Mouse (Mus musculus) MEL-GATA-1-ER (cell line): ENCODE results near the gene Gm17555.
A peak's percentile ranks its signal among the peaks of the same experiment; 100 is the strongest.
"Not testable (repeated sequence)": the region's sequence is repeated elsewhere in the genome, so short reads cannot be mapped to it uniquely, and the experiment has no call there.

ENCODE experiments used
- DNase-seq: peaks from one replicate; pipeline ENCODE4 v3.0.0-alpha.2; 2012; ENCODE audit warnings: low read depth; ENCODE audit errors: extremely low read depth

Gene Gm17555

DNA sequence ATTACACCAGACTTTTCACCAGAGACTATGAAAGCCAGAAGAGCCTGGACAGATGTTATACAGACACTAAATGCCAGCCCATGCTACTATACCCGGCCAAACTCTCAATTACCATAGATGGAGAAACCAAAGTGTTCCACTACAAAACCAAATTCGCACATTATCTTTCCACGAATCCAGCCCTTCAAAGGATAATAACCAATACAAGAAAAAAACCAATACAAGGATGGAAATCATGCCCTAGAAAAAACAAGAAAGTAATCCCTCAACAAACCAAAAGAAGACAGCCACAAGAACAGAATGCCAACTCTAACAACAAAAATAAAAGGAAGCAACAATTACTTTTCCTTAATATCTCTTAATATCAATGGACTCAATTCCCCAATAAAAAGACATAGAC is at the start of gene Gm17555:
Gene Gm17555, plus strand, starts transcription at position 301 of the 400 bp plus-strand sequence.
- DNase-seq, result not testable (repeated sequence)

- peak; percentile 11 for DNase-seq
Measured at GRCm38 (mm10) chr2:126165277-126166018, 49.5 kb upstream of the Gm17555 start.

- DNase-seq, result no peak
Measured at GRCm38 (mm10) chr2:126166335-126166734, 48.6 kb upstream of the Gm17555 start.

GRCm38 (mm10) chr2:126166848-126167617 is 47.9 kb upstream of the Gm17555 start:
- DNase-seq, result no peak

DNA sequence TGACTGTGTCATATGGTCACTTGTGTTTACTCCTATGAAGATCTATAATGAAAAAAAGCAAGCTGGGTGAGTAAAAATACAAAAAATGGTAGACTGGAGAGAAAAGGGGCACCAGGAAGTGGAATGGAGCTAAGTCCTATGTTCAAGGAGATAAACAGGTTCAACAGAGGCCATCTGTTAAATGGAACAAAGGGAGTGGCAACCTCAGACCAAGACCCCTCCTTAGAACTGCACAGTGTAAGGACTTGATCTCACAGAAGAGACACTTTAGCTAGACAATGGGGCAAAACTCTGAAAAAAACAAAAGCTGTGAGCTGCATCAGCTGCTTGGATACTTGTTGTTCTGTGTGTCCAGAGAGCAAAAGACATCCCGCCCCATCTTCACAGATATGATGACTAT is 43.5 kb upstream of the Gm17555 start:
- DNase-seq, result no peak

DNA sequence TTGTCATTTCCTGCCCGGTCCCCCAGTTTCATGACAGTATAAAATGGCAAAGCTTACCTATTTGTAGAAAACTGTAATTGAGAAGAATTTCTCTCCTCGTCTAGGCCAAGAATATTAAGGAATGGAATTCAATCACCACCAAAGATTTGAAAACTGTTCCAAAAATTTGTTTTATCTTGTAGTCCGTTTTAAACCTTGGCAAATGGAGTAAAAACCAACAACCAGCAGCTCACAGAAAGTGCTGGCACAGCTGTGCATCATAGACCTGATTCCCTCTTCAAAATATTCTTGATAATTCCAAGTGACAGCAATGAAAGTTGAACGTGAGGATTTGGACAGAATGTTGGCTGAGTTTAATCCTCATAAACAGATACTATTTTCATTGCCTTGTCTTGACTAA is 23.6 kb upstream of the Gm17555 start:
- DNase-seq, result no peak

DNA sequence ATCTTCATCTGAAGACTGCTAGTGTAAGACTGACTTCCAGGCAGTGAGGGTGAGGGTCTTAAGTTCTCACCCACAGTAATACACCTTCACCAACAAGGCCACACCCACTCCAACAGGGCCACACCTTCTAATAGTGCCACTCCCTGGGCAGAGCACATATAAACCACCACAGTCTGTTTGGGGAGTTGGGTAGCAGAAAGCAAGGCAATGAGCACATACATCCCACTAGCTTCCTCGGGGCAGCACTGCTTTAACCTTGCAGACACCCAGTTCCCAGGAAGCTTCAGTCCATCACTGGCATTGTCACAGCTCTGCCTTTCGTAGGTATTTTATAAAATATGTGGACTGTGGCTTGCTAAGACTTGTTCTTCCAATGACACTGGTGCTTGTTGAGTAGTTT is 22.8 kb upstream of the Gm17555 start:
- no peak for DNase-seq

GRCm38 (mm10) chr2:126195631-126196356 is 19.1 kb upstream of the Gm17555 start:
- no peak for DNase-seq

- DNase-seq, result no peak
Measured at GRCm38 (mm10) chr2:126198971-126199370, 15.9 kb upstream of the Gm17555 start.

DNA sequence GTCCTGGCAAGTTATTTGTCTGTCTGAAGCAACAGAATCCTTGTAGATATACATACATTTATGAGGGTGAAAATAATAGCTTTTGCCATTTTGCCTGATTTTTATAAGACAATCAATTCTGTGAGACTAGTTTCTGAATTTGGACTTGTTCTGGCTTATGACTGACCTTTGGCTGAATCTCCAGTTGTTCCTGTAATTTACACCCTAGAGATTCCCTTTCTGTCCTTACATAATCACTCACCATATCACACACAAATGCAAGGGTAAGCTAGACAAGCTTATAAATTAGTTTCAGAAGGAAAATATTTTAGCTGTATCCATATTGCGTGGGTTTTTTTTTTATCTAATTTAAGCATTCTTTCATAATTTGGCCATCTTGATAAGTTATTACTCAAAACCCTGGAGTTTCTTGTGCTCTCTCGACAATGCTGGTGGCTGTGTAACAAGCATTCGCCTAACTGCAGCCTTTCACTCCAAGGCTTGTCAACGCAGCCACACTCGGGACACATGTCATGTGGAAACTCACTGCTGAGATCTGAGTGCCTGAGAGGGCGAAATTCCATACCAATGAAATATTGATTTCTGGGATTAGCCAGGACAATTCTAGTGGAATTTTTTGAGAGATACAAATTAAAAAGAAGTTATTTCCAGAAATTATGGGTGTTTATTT is 3.8 kb upstream of the Gm17555 start:
- no peak for DNase-seq

DNA sequence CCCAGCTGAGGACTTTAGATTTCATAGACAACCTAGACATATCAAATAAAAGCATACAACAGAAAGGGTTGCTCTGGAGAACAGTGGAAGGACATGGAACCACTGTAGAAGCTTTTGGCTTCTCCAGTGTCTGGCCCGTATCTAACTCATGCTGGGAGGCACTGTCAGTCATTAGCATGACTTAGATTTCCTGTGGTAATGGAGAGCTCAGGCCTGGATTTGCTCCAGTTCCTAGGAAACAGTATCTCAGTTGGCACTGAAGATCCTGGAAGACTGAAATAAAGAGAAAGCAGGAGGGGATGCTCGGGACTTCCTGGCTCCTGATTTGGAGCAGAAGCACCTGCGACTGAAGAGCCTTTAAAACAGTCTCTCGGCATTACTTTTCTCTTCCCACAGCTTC is 12.7 kb downstream of the Gm17555 start:
- no peak for DNase-seq

DNA sequence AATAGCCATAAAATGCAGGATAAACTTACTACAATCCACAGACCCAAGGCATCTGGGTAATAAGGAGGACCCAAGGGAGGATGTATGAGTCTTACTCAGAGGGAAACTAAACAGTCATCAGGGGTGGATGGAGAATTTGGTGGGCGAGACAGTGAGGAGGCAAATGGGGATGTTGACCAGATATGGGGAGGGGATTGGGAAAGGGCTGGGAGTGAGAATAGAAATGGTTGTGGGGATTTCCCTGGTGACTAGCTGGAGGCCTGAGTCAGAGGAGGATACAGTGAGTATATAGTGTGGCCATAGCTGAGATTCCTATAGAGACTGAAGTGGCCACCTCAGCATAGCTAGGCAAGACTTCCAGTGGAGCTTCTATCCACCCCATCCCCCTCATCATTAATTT is 16.8 kb downstream of the Gm17555 start:
- DNase-seq, result no peak

DNA sequence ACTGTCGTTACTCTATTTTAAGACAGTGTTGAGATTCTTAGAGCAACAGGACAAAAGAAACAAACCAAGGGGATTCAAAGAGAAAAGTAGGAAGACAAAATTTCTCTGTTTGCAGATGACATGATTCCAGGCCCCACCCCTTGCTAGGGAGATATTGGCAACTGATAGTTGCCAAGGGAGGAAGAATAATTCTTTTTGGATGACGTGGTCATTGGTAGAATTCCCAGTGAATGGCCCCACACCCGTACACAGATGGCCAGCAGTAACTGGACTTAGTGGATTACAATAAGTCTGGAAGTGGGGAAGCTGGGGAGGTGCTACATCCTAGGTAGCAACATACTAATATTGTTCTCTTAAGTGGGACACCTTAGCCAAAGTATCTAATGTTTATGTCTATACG is 22.0 kb downstream of the Gm17555 start:
- DNase-seq, result no peak

GRCm38 (mm10) chr2:126245446-126245845 is 30.5 kb downstream of the Gm17555 start:
- DNase-seq, result no peak

DNA sequence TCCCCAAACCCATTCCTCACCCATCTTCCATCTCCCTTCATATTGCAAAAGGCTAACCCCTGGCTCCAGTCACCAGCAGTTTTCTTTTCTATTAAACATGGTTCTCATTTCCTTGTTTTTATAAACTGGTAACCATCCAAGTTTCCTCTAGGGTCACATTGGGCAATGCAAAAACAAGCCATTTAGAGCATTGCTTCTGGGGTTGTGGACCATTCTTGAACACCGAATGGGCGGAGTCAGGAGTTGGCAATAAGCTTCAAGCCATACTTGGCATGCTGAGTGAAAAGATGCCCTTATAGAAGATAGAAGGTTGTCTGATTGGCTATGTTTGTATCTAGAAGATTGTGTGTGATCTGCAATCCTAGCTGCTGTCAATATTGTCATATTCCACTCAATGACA is 33.6 kb downstream of the Gm17555 start:
- no peak for DNase-seq

- DNase-seq, result no peak
Measured at GRCm38 (mm10) chr2:126252211-126252610, 37.3 kb downstream of the Gm17555 start.
